Mouse (Mus musculus) ES-Bruce4 (cell line): ENCODE measurements at regions not wholly inside any gene's neighbourhood (a gene's known extent, or its start where the extent isn't known, plus 50 kb on each side); places are given as distances from the start of the nearest gene placed in this dataset.

Source experiments
- H3K27ac ChIP-seq: 2 replicates; pipeline ENCODE4 v1.5.1; 2012; ENCODE audit warnings: low read length, inconsistent platforms; ENCODE audit not compliant: insufficient read depth
- H3K27me3 ChIP-seq: 2 replicates; pipeline ENCODE4 v1.6.1; 2012; ENCODE audit warnings: mild to moderate bottlenecking, low read length, inconsistent platforms; ENCODE audit not compliant: control insufficient read depth, poor library complexity, insufficient read depth, severe bottlenecking
- H3K36me3 ChIP-seq: 2 replicates; pipeline ENCODE4 v1.6.1; 2012; ENCODE audit warnings: inconsistent platforms, mild to moderate bottlenecking, low read length, moderate library complexity; ENCODE audit not compliant: control insufficient read depth, poor library complexity, insufficient read depth, severe bottlenecking
- H3K4me1 ChIP-seq: one replicate; pipeline ENCODE4 v1.8.1; 2011; ENCODE audit warnings: low read length; ENCODE audit not compliant: control insufficient read depth, insufficient read depth
- H3K4me3 ChIP-seq: 2 replicates; pipeline ENCODE4 v1.5.1; 2011; ENCODE audit warnings: low read depth, mild to moderate bottlenecking, low read length
- H3K9ac ChIP-seq: 2 replicates; pipeline ENCODE4 v1.6.1; 2012; ENCODE audit warnings: low read depth, mild to moderate bottlenecking, inconsistent platforms; ENCODE audit not compliant: poor library complexity, severe bottlenecking
- H3K9me3 ChIP-seq: replicated peaks from 2 replicates; pipeline ENCODE4 v1.6.1; 2012; ENCODE audit warnings: mild to moderate bottlenecking, low read length, inconsistent platforms; ENCODE audit not compliant: control insufficient read depth, poor library complexity, insufficient read depth, severe bottlenecking
- CTCF ChIP-seq: IDR thresholded peaks from one replicate; pipeline ENCODE4 v1.8.1; 2011; ENCODE audit warnings: low read depth, low read length
- EP300 ChIP-seq: IDR thresholded peaks from 2 replicates; pipeline ENCODE4 v1.6.1; 2011; ENCODE audit warnings: low read depth, low read length; ENCODE audit not compliant: insufficient read depth
- POLR2A ChIP-seq: IDR thresholded peaks from one replicate; pipeline ENCODE4 v1.8.1; 2011; ENCODE audit warnings: low read length; ENCODE audit not compliant: insufficient read depth

DNA sequence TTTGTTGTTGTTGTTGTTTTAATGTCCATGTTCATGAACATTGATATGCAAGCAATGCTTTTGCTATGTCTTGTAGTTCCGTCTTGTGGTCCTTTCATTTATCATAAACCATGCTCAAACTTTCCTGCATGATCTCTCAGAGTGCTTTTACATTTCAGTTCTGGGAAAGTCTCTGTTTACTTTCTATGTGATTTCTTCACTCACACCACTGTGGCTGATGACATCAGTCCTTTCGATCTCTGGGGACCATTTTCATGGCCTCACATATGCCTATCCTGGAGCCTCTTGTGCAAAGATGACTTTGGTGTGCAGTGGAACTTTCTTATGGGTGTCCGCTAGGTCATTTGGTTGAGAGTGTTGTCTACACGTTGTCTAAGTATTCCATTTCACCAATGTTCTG lies 105.1 kb downstream of the Bcl2l11 start:
- TF ChIP-seq POLR2A (no peak), EP300 (no peak), CTCF (no peak)
- Histone ChIP-seq H3K9me3 (no peaks in the 10 kb centered on the region), H3K4me1 (peaks cover 2% of the 10 kb centered on the region), H3K9ac (no peak overlapping the region), H3K27me3 (no peaks in the 10 kb centered on the region), H3K36me3 (no peaks in the 10 kb centered on the region), H3K4me3 (no peak overlapping the region), H3K27ac (no peak overlapping the region)

DNA sequence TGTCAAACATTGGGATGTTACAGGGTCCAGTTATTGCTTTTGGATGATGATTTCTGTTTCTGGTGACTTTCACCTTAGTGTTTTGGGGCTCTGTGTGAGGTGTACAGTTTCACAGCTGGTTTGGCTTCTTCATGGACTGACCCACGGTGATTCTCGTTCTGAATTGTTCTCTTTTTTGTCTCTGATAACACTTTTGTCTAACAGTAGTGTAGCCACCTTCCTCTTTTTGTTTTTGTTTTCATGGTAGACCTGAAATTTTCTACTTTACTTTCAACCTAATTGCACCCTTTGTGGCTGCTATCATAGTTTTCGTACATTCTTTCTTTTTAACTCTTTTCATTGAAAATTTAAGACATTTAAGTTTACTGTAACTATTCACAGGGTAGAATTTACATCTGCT lies 105.5 kb downstream of the Bcl2l11 start:
- Histone ChIP-seq H3K9ac (no peak overlapping the region), H3K36me3 (no peaks in the 10 kb centered on the region), H3K4me3 (no peak overlapping the region), H3K27me3 (no peaks in the 10 kb centered on the region), H3K27ac (no peak overlapping the region), H3K9me3 (no peaks in the 10 kb centered on the region), H3K4me1 (peaks cover 2% of the 10 kb centered on the region)
- TF ChIP-seq EP300 (no peak), POLR2A (no peak), CTCF (no peak)

DNA sequence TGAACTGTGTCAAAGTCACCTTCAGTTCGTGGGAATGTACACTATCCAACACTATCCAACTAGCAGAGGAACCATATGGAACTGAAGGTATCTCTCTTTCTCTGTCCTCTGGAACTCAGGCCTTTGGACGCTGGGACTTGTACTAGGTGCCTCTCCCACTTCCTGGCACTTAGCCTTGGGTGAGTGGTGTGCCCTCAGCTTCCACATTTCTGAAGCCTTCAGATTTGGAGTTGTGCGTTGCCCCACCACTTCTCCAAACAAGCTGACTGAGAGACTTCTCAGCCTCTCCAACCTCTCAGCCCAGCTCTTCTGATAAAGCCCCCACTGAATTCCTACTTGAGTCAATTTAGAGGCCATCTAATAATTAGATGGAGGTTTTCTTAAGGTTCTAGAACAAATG lies 106.2 kb downstream of the Bcl2l11 start:
- no peaks in the 10 kb centered on the region for H3K9me3 ChIP-seq
- no peaks in the 10 kb centered on the region for H3K27me3 ChIP-seq
- H3K4me3 ChIP-seq: no peak overlapping the region
- H3K27ac ChIP-seq: no peak overlapping the region
- no peak overlapping the region for H3K9ac ChIP-seq
- H3K4me1 ChIP-seq: peaks cover 2% of the 10 kb centered on the region
- H3K36me3 ChIP-seq: no peaks in the 10 kb centered on the region
- no peak for TF ChIP-seq CTCF
- no peak for TF ChIP-seq EP300
- TF ChIP-seq POLR2A: no peak

DNA sequence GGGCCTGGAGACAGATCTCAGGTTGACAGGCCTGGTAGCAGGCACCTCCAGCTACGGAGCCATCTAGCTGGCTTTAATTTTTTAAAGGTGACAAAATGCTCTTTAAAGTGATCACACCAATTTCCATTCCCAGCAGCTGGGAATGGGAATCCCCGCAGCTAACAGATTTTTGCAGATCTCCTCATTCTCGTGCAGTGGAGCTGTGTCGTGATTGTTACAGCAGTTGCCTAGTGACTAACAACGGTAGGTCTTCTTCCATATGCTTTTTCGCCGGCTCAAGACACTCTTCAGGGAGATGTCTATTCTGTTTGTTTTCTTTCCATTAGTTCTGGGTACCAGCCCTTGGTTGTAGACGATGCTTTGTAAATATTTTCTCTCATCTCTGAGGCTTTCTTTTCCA lies 109.3 kb downstream of the Bcl2l11 start:
- H3K4me1 ChIP-seq: peaks cover 2% of the 10 kb centered on the region
- no peak overlapping the region for H3K4me3 ChIP-seq
- no peak for TF ChIP-seq CTCF
- TF ChIP-seq POLR2A: no peak
- TF ChIP-seq EP300: no peak
- H3K27ac ChIP-seq: no peak overlapping the region
- H3K9me3 ChIP-seq: no peaks in the 10 kb centered on the region
- no peaks in the 10 kb centered on the region for H3K27me3 ChIP-seq
- H3K9ac ChIP-seq: no peak overlapping the region
- no peaks in the 10 kb centered on the region for H3K36me3 ChIP-seq

DNA sequence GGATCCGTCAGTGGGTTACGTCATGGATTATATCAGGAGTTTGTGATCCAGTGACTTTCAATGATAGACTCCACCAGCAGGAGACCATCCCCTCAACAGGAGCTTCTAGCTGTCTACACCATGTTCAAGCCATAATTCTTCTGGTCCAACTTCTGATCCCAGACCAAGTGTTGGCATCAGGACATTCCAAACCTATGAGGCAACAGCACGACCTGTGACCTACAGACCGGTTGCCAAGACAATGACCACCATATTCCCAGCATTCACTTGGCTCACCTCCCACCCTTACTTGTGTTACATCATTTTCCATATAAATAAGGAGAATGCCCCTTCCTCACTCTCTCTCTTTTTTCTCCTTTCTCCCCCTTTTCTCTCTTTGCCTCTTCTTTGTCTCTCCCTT lies 113.6 kb downstream of the Bcl2l11 start:
- no peak for TF ChIP-seq POLR2A
- TF ChIP-seq EP300: no peak
- TF ChIP-seq CTCF: no peak
- peaks cover 8% of the 10 kb centered on the region for H3K4me1 ChIP-seq
- peak overlapping the region; percentile 73 for H3K27ac ChIP-seq
- H3K27me3 ChIP-seq: no peaks in the 10 kb centered on the region
- no peak overlapping the region for H3K9ac ChIP-seq
- no peaks in the 10 kb centered on the region for H3K36me3 ChIP-seq
- no peak overlapping the region for H3K4me3 ChIP-seq
- no peaks in the 10 kb centered on the region for H3K9me3 ChIP-seq

DNA sequence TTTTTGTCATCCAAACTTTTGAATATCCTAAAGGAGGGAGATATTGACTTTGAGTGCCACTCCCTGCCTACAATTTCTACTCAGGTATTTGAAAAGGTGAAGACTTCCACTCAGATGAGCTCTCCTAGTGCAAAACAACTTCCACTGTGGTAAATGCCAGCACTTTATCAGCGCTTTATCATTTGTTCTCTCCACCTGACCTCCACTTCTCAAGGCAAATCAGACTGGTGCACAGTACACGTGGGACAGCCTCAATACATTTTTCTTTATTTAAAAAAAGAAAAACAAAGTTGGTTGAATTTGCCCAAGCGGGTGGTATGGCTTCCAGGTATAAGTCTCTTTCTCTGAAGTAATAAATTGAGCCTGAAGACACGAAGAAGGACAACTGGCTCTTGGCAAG lies 114.2 kb downstream of the Bcl2l11 start:
- no peaks in the 10 kb centered on the region for H3K36me3 ChIP-seq
- no peak overlapping the region for H3K9ac ChIP-seq
- no peak overlapping the region for H3K4me3 ChIP-seq
- H3K9me3 ChIP-seq: no peaks in the 10 kb centered on the region
- TF ChIP-seq CTCF (no peak), EP300 (no peak), POLR2A (no peak)
- H3K4me1 ChIP-seq: peaks cover 8% of the 10 kb centered on the region
- H3K27ac ChIP-seq: peak overlapping the region; percentile 73
- H3K27me3 ChIP-seq: no peaks in the 10 kb centered on the region
